Mouse (Mus musculus) testis, postnatal 10 days (tissue): ENCODE measurements around the gene Zfp771.
"Not testable (repeated sequence)": the region's sequence is repeated elsewhere in the genome, so short reads cannot be mapped to it uniquely, and the experiment has no call there.

Experiments used
- DNase-seq: peaks from one replicate; pipeline ENCODE4 v3.0.0; 2021; ENCODE audit warnings: low spot score

The Zfp771 gene

DNA sequence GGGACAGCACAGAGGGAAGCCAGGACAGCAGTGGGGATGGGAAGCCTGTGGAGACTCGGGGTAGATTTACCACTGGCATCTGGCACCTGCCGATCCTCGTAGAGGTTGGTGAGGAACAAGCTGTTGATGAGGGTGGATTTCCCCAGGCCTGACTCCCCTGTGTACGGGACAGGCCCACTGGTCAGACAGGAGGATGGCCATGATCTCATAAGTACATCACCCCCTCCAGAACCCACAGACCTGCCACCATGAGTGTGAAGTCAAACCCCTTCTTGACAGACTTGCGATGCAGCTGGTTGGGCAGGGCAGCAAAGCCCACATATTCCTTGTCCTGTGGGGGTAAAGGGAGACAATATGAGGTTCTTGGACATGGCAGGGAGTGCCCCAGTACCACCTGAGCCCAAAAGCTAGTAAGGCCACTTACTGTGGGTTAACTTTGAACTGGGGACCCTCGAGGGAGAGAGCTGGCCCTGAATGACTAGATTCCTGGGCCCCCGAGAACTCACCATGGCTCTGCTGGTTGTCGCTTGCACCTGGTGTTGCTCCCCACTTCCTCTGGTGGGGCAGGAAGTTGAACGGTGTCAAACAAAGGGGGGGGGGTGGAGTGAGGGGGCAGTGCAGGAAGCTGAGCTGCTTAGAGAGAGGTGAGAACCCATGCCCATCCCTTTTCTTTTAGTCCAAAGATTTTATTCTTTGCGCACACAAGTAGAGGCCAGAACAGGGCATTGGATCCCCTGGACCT lies 26.0 kb upstream of the Zfp771 start:
- no peak for DNase-seq

DNA sequence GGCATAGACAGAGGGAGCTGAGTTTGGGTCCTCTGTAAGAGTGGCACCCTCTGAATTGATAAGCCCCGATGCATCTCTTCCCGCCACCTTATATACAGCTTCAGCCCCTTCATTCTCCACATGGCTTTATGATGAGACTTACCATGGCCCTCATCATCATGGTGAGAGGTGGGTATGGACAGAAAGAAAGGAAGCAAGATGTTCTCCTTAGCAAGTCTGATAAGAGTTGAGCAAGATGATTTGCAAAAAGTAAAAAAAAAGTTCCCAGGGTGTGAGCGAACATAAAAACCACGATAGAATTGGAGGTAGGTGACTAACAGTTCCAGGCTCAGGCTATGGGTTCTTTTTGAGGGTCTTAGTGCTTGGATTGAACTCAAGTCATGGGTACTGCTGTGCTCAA lies 25.4 kb upstream of the Zfp771 start:
- no peak for DNase-seq

DNA sequence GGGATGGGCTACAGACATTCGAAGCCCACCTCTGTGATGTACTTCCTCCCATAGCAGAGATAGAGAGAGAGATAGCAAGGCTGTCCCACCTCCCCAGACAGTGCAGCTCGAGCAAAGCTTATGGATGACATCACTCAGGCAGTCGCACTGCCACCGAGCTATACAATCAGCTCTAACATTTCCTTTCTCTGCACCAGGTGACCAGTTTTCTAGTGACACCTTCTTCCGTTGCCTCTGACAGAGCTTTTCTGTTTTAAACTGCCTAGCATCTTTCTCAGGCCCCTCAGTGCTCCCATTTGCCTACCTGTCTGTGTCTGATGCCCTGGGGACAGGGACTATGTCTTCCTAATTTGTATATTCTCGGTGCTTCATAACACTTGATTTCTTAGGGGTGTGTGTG lies 23.6 kb upstream of the Zfp771 start:
- DNase-seq: no peak

GRCm38 (mm10) chr7:127223106-127223505 lies 21.0 kb upstream of the Zfp771 start:
- no peak for DNase-seq

DNA sequence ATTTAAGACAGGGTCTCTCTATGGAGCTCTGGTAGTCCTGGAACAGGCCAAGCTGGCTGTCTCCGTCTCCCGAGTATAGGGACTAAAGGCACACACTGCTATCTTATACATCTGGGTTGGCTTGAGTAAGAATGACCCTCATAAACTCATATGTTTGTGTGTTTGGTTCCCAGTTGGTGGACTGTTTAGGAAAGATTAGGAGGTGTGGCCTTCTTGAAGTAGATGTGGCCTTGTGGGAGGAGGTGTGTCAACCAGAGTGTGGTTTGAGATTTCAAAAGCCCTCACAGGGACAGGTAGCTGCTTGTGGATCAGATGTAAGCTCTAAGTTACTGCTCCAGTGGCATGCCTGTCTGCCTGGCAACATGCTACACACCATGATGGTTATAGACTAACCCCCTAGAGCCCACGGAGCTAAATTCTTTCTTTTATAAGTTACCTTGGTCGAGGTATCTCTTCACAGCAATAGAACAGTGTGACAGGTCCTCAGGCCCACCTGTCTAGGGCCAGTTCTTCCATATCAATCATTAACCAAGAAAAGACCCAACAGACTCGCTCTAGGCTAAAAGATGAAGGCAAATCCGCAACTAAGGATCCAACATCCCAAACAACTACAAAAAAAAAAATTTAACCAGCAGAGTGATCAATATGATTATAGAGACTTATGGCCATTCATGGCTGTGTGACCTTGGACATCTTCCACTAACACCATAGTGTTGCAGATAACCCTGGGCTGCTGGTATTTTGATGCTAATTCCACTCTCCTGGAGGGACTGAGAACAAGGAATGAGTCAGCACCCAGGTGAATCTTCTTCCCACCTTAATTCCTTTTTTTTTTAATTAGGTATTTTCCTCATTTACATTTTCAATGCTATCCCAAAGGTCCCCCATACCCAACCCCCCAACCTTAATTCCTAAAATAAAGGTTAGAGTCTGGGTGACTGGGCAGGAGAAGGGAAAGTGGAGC lies 20.3 kb upstream of the Zfp771 start:
- no peak for DNase-seq

DNA sequence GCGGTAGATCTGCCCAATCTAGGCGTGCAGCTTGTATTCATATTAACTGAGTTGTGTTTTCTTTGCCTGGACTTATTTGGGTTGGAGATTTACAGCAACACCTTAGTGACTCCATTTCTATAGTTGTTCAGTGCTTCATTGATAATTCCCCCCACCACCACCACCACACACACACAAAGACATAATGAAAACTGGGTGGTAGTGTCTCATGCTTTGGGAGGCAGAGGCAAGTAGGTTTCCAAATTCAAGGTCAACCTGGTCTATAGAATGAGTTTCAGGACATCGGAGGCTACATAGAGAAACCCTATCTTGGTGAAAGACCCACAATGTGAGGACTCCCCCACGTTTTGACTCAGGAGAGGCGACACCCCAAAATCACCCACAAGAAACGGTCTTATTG lies 19.5 kb upstream of the Zfp771 start:
- DNase-seq: no peak

DNA sequence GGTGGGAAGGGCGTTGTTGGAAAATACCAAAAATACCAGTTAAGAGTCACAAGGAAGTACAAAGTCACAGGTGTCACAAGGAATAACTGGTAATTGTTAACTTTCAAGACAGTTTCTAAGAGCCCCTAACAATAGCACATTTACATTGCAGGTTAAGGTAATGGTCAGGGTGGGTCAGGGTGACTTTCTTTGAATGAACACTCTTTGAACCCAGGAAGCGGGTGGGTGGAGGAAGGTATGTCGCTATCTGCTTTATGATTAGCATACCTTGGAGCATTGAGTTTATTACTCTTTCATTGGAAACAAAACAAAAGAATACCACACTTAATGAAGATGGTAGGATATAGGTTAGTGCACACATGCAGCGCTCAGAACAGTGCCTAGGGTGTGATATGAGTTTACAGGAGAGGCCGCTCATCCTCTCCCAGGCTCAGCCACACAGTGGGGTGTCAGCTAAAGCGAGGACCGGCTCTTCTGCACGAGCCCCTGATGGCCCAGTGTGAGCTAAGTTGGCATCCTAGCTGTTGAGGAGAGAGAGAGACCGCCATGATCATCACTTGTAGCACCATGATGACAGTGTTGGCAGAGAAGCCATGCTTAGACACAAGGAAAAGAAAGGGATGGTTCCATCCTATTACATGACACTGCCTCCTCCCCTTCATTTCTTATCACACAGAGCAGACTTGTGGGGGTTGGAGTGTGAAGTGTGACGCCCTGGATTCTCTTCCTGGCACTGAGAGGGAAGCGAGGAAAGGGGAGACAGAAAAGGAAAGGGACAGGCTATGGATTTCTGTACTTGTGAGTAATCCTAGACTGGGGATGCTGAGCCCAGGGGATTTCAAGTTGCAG lies 18.7 kb upstream of the Zfp771 start:
- no peak for DNase-seq

DNA sequence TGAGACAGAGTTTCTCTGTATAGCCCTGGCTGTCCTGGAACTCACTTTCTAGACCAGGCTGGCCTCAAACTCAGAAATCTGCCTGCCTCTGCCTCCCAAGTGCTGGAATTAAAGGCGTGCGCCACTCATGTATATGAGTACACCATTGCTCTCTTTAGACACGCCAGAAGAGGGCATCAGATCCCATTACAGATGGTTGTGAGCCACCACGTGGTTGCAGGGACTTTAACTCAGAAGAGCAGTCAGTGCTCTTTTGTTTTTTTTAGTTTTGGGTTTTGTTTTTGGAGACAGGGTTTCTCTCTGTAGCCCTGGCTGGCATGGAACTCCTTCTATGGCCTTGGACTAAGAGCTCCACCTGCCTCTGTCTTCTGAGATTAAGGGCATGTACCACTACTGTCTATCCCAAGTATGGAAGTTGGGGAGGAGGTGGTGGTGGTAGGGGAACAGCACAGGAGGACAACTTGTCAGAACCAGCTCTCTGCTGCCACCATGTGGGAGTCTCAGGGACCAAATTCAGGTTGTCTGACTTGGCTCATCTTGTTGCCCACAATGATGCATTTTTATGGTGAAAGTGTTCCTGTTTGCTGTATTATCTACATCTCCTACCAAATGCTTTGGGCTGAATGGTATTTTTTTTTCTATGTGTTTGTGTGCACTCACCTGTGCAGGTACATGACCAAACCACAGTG lies 15.3 kb upstream of the Zfp771 start:
- peak; percentile 90 for DNase-seq

GRCm38 (mm10) chr7:127231376-127231775 lies 12.7 kb upstream of the Zfp771 start:
- DNase-seq: no peak

GRCm38 (mm10) chr7:127231826-127232621 lies 12.1 kb upstream of the Zfp771 start:
- DNase-seq: no peak

DNA sequence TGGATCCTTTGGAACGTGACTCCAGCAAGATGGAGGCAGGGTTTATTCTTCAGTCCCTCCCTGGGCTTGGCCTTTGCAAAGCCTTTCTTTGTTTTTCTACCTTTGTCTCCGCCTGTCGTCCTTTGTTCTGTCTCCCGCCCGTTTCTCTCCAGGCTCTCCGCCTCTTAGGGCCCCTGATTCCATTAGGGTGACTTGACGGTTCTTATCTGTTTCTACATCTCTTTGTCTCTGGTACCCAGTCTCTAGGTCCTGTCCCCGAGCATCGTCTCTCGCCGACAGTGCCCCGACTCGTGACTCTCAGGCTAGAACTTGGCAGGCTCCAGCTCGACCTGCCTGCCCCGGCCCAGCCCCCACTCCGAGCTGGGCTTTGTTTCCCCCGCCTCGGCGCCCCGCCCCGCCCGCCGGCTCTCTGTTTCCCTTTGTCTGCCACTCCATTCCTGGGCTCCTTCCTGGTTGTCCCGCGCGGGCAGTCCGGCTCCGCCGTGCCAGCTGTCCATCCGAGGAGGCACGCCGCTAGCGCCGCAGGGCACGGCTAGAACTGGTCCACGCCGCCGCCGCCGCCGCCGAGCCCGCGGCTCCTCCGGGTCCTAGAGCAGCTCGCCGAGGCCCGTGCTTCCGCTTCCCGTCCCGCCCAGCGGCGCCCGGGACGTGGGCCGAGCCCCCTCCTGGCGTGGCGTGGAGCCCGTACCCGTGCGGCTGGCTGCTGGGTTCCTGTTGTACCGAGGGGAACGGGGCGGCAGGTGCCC lies 11.3 kb upstream of the Zfp771 start, which contains the start of the genes Zfp553 and Sept1:
Zfp553 (plus strand) TSS at position 440 of the 746 bp plus-strand sequence.
Sept1 (minus strand) TSS at position 509 of the 746 bp plus-strand sequence.
- DNase-seq: peak; percentile 88

DNA sequence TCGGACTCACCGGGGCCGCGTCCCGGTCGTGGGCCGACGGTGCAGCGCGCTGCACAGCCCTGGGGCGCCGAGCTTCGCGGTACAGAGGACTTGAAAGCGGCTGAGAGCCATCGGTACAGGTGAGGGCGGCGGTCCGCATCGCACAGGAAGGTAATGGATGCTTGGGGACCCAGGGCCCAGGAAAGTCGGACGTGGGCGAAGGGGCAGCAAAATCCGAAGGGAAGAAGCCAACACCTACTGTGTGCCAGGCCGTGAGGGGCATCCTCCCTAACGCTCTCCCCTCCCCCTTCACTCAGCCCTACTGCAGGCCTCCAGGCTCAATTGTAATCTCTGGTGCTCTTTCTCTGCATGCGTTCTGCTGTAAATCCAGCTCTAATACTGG lies 10.7 kb upstream of the Zfp771 start:
- DNase-seq: no peak

GRCm38 (mm10) chr7:127233765-127234164 lies 10.3 kb upstream of the Zfp771 start:
- DNase-seq: no peak

GRCm38 (mm10) chr7:127234777-127235176 lies 9.3 kb upstream of the Zfp771 start:
- no peak for DNase-seq

DNA sequence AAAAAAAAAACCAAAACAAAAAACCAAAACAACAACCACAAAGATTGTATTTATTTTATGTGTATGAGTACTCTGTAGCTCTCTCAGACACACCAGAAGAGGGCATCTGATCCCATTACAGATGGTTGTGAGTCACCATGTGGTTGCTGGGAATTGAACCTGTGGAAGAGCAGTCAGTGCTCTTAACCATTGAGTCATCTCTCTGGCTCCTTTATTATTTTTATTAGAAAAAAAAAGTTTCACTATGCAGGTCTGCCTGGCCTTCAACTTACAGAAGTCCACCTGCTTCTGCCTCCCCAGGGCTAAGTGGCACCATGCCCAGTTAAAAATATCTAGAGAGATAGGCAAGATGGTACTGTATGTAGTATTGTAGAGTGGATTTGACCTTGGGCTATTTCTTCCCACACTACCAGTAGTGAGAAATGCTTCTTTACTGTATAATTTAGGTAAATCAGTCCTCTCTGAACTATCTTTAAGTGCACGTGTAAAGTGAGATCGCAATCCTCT lies 660 bp upstream of the Zfp771 start:
- no peak for DNase-seq

DNA sequence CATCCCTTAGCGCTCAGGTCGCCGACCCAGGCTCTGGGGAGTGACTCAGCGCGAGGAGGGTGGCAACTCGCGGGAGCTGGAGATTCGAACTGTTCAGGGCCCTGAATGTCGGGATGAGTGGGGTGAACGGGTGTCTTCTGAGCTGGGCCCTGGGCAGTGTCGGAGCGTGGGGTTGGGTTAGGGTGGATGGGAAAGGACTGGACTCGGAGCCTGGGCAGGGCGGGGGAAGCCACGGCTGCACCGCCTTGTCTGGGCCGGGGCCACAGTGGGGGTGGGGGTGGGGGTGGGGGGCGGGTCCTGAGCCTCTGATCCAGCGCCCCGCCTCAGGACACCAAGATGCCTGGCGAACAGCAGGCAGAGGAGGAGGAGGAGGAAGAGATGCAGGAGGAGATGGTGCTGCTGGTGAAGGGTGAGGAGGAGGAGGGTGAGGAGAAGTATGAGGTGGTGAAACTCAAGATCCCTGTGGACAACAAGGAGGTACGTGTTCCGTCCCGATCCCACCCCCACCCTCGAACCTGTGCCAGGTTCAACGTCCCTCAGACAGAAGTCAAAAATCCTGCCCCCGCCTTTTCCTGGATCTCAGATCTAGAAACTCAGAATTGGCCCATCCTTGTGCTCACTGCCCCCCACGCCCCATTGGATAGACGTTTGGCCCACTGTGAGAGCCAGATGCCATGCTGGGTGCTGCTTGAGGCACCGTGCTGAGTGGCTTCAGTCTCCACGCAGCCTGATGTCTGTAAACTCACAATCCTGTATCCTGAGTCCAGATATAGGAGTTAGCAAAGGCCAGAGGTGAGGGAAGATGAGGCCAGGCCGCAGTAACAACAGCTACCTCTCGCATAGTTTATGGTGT lies 810 bp downstream of the Zfp771 start:
- DNase-seq: no peak

- not testable (repeated sequence) for DNase-seq
These were observed 6.4 kb downstream of the Zfp771 start for GRCm38 (mm10) chr7:127250511-127250910.

- no peak for DNase-seq
These were observed 8.3 kb downstream of the Zfp771 start for GRCm38 (mm10) chr7:127252414-127252813.

DNA sequence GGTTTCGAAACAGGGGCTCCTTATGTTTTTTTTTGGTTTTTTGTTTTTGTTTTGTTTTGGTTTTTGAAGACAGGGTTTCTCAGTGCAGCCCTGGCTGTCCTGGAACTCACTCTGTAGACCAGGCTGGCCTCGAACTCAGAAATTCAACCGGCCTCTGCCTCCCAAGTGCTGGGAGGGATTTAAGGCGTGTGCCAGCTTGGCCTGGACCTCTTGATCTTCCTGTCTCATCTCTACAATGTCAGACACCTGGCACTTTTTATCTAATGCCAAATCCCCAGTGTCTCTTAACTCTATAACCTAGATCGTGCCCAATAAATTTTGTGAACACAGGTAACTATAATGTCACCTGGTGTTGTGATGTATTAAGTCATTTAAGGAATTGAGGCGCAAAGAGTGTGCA lies 9.3 kb downstream of the Zfp771 start:
- DNase-seq: no peak
